Mouse (Mus musculus) erythroblast, embryonic 14.5 days (primary cell): ENCODE results near the gene Alpk3. TPM values are rescaled to one million over a fixed set of nuclear protein-coding genes. Genes with fewer than 3 reads are reported as not detected.

Experiments used
- H3K27me3 ChIP-seq: 2 replicates; pipeline ENCODE4 v1.6.1; 2012; ENCODE audit warnings: inconsistent platforms; ENCODE audit not compliant: control insufficient read depth
- H3K36me3 ChIP-seq: 2 replicates; pipeline ENCODE4 v1.6.1; 2012; ENCODE audit warnings: mild to moderate bottlenecking, inconsistent platforms; ENCODE audit not compliant: control insufficient read depth
- H3K4me1 ChIP-seq: 2 replicates; pipeline ENCODE4 v1.6.1; 2012; ENCODE audit warnings: inconsistent platforms; ENCODE audit not compliant: control insufficient read depth
- H3K4me3 ChIP-seq: replicated peaks from 2 replicates; pipeline ENCODE3; 2012; ENCODE audit warnings: moderate library complexity, mild to moderate bottlenecking, inconsistent platforms
- H3K9me3 ChIP-seq: 2 replicates; pipeline ENCODE4 v1.6.1; 2012; ENCODE audit warnings: low read length, inconsistent platforms, mixed read lengths; ENCODE audit not compliant: control insufficient read depth
- GATA1 ChIP-seq: IDR thresholded peaks from 2 replicates; pipeline ENCODE4 v1.6.1; 2012; ENCODE audit warnings: low read length, inconsistent platforms, mixed read lengths
- TAL1 ChIP-seq: IDR thresholded peaks from 3 replicates; pipeline ENCODE4 v1.6.1; 2012; ENCODE audit warnings: low read length, inconsistent platforms, mixed read lengths
- polyA plus RNA-seq: library from polyadenylated mRNA; stranded (reverse); fragments of >175 nt; gene quantifications from 2 replicates; pipeline ENCODE4 v1.2.3, GENCODE M21; 2012

Alpk3 gene
- 0.01 TPM in 1 of 2 replicates, not detected in the other for polyA plus RNA-seq

GRCm38 (mm10) chr7:81057471-81057870 lies at the start of gene Alpk3:
TSS of gene Alpk3 (plus strand) at chr7:81057600.
- no peaks in the 10 kb centered on the region for H3K9me3 ChIP-seq
- peaks cover 31% of the 10 kb centered on the region for H3K4me1 ChIP-seq
- peak within 1 kb of the TSS; percentile 44 for H3K4me3 ChIP-seq
- TF ChIP-seq TAL1 (no peak), GATA1 (no peak)
- H3K36me3 ChIP-seq, result no peaks in the 10 kb centered on the region
- H3K27me3 ChIP-seq, result no peaks in the 10 kb centered on the region

GRCm38 (mm10) chr7:81008285-81008684 lies 49.1 kb upstream of the Alpk3 start:
- H3K27me3 ChIP-seq, result no peaks in the 10 kb centered on the region
- peaks cover 35% of the 10 kb centered on the region for H3K4me1 ChIP-seq
- peaks cover 65% of the 10 kb centered on the region for H3K36me3 ChIP-seq
- H3K4me3 ChIP-seq, result no peak overlapping the region
- H3K9me3 ChIP-seq, result no peaks in the 10 kb centered on the region
- TF ChIP-seq TAL1 (no peak), GATA1 (no peak)

- Histone ChIP-seq H3K4me3 (no peak overlapping the region), H3K36me3 (peaks cover 86% of the 10 kb centered on the region), H3K4me1 (peaks cover 6% of the 10 kb centered on the region), H3K27me3 (no peaks in the 10 kb centered on the region), H3K9me3 (no peaks in the 10 kb centered on the region)
- TF ChIP-seq GATA1, result no peak
- TF ChIP-seq TAL1, result no peak
Observed at GRCm38 (mm10) chr7:81011576-81011975, 45.8 kb upstream of the Alpk3 start.

- no peak for TF ChIP-seq TAL1
- Histone ChIP-seq H3K4me1 (peaks cover 44% of the 10 kb centered on the region), H3K9me3 (no peaks in the 10 kb centered on the region), H3K4me3 (no peak overlapping the region), H3K36me3 (peaks cover 84% of the 10 kb centered on the region), H3K27me3 (no peaks in the 10 kb centered on the region)
Observed at GRCm38 (mm10) chr7:81020307-81020706, 37.1 kb upstream of the Alpk3 start.

- Histone ChIP-seq H3K36me3 (peaks cover 88% of the 10 kb centered on the region), H3K4me3 (no peak overlapping the region)
- TF ChIP-seq GATA1 (0 out of 2 replicates have a peak, but pooled peaks have one; percentile 35), TAL1 (0 out of 3 replicates have a peak, but pooled peaks have one; percentile 15)
Observed at GRCm38 (mm10) chr7:81022731-81023130, 34.7 kb upstream of the Alpk3 start.

GRCm38 (mm10) chr7:81024118-81024517 lies 33.3 kb upstream of the Alpk3 start:
- Histone ChIP-seq H3K27me3 (no peaks in the 10 kb centered on the region), H3K36me3 (peaks cover 91% of the 10 kb centered on the region), H3K4me1 (peaks cover 44% of the 10 kb centered on the region), H3K4me3 (no peak overlapping the region), H3K9me3 (no peaks in the 10 kb centered on the region)
- TF ChIP-seq TAL1 (no peak), GATA1 (no peak)

More at GRCm38 (mm10) chr7:81022731-81023130, 34.7 kb upstream of the Alpk3 start:
- Histone ChIP-seq H3K9me3 (no peaks in the 10 kb centered on the region), H3K4me1 (peaks cover 44% of the 10 kb centered on the region), H3K27me3 (no peaks in the 10 kb centered on the region)

- Histone ChIP-seq H3K9me3 (no peaks in the 10 kb centered on the region), H3K4me1 (peaks cover 44% of the 10 kb centered on the region), H3K27me3 (no peaks in the 10 kb centered on the region), H3K4me3 (no peak overlapping the region), H3K36me3 (peaks cover 94% of the 10 kb centered on the region)
- TF ChIP-seq TAL1, result no peak
- TF ChIP-seq GATA1, result no peak
Observed at GRCm38 (mm10) chr7:81024651-81025050, 32.7 kb upstream of the Alpk3 start.

- no peak for TF ChIP-seq TAL1
- no peak for TF ChIP-seq GATA1
- Histone ChIP-seq H3K36me3 (peaks cover 94% of the 10 kb centered on the region), H3K9me3 (no peaks in the 10 kb centered on the region), H3K4me3 (no peak overlapping the region), H3K4me1 (peaks cover 37% of the 10 kb centered on the region), H3K27me3 (no peaks in the 10 kb centered on the region)
Observed at GRCm38 (mm10) chr7:81025751-81026150, 31.6 kb upstream of the Alpk3 start.

- H3K27me3 ChIP-seq, result no peaks in the 10 kb centered on the region
- H3K9me3 ChIP-seq, result no peaks in the 10 kb centered on the region
- no peak overlapping the region for H3K4me3 ChIP-seq
- no peaks in the 10 kb centered on the region for H3K4me1 ChIP-seq
- peaks cover 90% of the 10 kb centered on the region for H3K36me3 ChIP-seq
- TF ChIP-seq TAL1 (no peak), GATA1 (no peak)
Observed at GRCm38 (mm10) chr7:81039711-81040110, 17.7 kb upstream of the Alpk3 start.

GRCm38 (mm10) chr7:81043023-81043620 lies 14.3 kb upstream of the Alpk3 start:
- Histone ChIP-seq H3K4me3 (no peak overlapping the region), H3K36me3 (peaks cover 65% of the 10 kb centered on the region), H3K4me1 (no peaks in the 10 kb centered on the region), H3K27me3 (no peaks in the 10 kb centered on the region), H3K9me3 (no peaks in the 10 kb centered on the region)
- no peak for TF ChIP-seq GATA1
- TF ChIP-seq TAL1, result no peak
